Mouse (Mus musculus) CH12.LX (cell line): ENCODE measurements around the gene Kxd1. TPM values are rescaled to one million over a fixed set of nuclear protein-coding genes. Genes with fewer than 3 reads are reported as not detected.

Source experiments
- DNase-seq: peaks from one replicate; pipeline ENCODE4 v3.0.0-alpha.2; 2013; ENCODE audit errors: extremely low read depth
- H3K27ac ChIP-seq: 2 replicates; pipeline ENCODE4 v1.5.1; 2012; ENCODE audit warnings: low read depth, mild to moderate bottlenecking, control low read depth, moderate library complexity; ENCODE audit not compliant: insufficient read depth
- H3K27me3 ChIP-seq: replicated peaks from 2 replicates; pipeline ENCODE3; 2012; ENCODE audit warnings: inconsistent platforms
- H3K36me3 ChIP-seq, 2 experiments: replicated peaks in 1 of 2; 2 replicates each; pipeline versions ENCODE3 to v1.6.1; 2012; ENCODE audit warnings: inconsistent platforms in 1 of 2, low read length in 1 of 2, mild to moderate bottlenecking in 1 of 2, mixed read lengths in 1 of 2, moderate library complexity in 1 of 2; ENCODE audit not compliant: control insufficient read depth in 1 of 2, insufficient read depth in 1 of 2
- H3K4me1 ChIP-seq, 2 experiments: 2 replicates each; pipeline ENCODE4 v1.6.1; 2012; ENCODE audit warnings: inconsistent platforms in 1 of 2, moderate library complexity in 1 of 2; ENCODE audit not compliant: insufficient read depth in 2 of 2, control insufficient read depth in 1 of 2
- H3K4me2 ChIP-seq: 2 replicates; pipeline ENCODE4 v1.6.1; 2012; ENCODE audit warnings: low read depth, mild to moderate bottlenecking, control low read depth; ENCODE audit not compliant: poor library complexity, insufficient read depth, severe bottlenecking
- H3K4me3 ChIP-seq, 3 experiments: fragments of 150-350 bp in 1 of 3; sonication (generic) in 1 of 3; replicated peaks in 1 of 3; 2 replicates each; pipeline versions ENCODE3 to v1.5.1; 2011 to 2012; ENCODE audit warnings: low read depth in 2 of 3, low read length in 2 of 3, mild to moderate bottlenecking in 2 of 3, moderate library complexity in 2 of 3, control low read depth in 1 of 3, improper control_type of control experiment in 1 of 3, inconsistent platforms in 1 of 3, mixed read lengths in 1 of 3; ENCODE audit not compliant: poor library complexity in 1 of 3
- H3K79me2 ChIP-seq: replicated peaks from 2 replicates; pipeline ENCODE4 v1.6.1; 2012; ENCODE audit warnings: mild to moderate bottlenecking, moderate library complexity; ENCODE audit not compliant: control insufficient read depth, poor library complexity, insufficient read depth, severe bottlenecking; ENCODE audit errors: extremely low read depth
- H3K9ac ChIP-seq: 2 replicates; pipeline ENCODE4 v1.6.1; 2012; ENCODE audit warnings: low read depth, mild to moderate bottlenecking, control low read depth, moderate library complexity; ENCODE audit not compliant: insufficient read depth
- H3K9me3 ChIP-seq: replicated peaks from 2 replicates; pipeline ENCODE3; 2012; ENCODE audit warnings: low read length, inconsistent platforms, mixed read lengths
- CHD1 ChIP-seq: IDR thresholded peaks from 2 replicates; pipeline ENCODE4 v1.6.1; 2012; ENCODE audit warnings: low read depth, low read length, improper control_type of control experiment, inconsistent platforms
- CHD2 ChIP-seq: IDR thresholded peaks from 2 replicates; pipeline ENCODE4 v1.6.1; 2011; ENCODE audit warnings: low read length, improper control_type of control experiment
- CTCF ChIP-seq, 2 experiments: IDR thresholded peaks in 1 of 2; conservative IDR thresholded peaks in 1 of 2; 2 replicates each; pipeline ENCODE4 v1.5.1; 2011 to 2012; ENCODE audit warnings: low read depth in 2 of 2, low read length in 2 of 2, improper control_type of control experiment in 1 of 2, inconsistent platforms in 1 of 2, mild to moderate bottlenecking in 1 of 2, moderate library complexity in 1 of 2
- EP300 ChIP-seq: IDR thresholded peaks from 2 replicates; pipeline ENCODE4 v1.6.1; 2011; ENCODE audit warnings: low read length, improper control_type of control experiment
- ETS1 ChIP-seq: conservative IDR thresholded peaks from 2 replicates; pipeline ENCODE4 v1.6.1; 2012; ENCODE audit warnings: low read depth, mild to moderate bottlenecking, inconsistent platforms, low read length, improper control_type of control experiment, moderate library complexity
- GABPA ChIP-seq: IDR thresholded peaks from 2 replicates; pipeline ENCODE4 v1.6.1; 2012; ENCODE audit warnings: low read depth, low read length, improper control_type of control experiment, inconsistent platforms; ENCODE audit not compliant: insufficient replicate concordance
- JUN ChIP-seq: IDR thresholded peaks from 2 replicates; pipeline ENCODE4 v1.6.1; 2011; ENCODE audit warnings: low read depth, mild to moderate bottlenecking, low read length, improper control_type of control experiment, moderate library complexity; ENCODE audit not compliant: insufficient read depth
- MAFK ChIP-seq: IDR thresholded peaks from 2 replicates; pipeline ENCODE4 v1.6.1; 2011; ENCODE audit warnings: low read length, improper control_type of control experiment; ENCODE audit not compliant: insufficient replicate concordance
- MAX ChIP-seq: IDR thresholded peaks from 2 replicates; pipeline ENCODE4 v1.6.1; 2011; ENCODE audit warnings: low read length, improper control_type of control experiment
- MAZ ChIP-seq: IDR thresholded peaks from 2 replicates; pipeline ENCODE4 v1.6.1; 2012; ENCODE audit warnings: low read depth, mild to moderate bottlenecking, inconsistent platforms, low read length, improper control_type of control experiment, moderate library complexity
- MXI1 ChIP-seq: IDR thresholded peaks from 2 replicates; pipeline ENCODE4 v1.6.1; 2011; ENCODE audit warnings: mild to moderate bottlenecking, low read depth, low read length, improper control_type of control experiment
- MYC ChIP-seq: IDR thresholded peaks from 2 replicates; pipeline ENCODE4 v1.6.1; 2011; ENCODE audit warnings: low read depth, mild to moderate bottlenecking, improper control_type of control experiment, low read length
- NELFE ChIP-seq: IDR thresholded peaks from 2 replicates; pipeline ENCODE4 v1.6.1; 2011; ENCODE audit warnings: low read depth, low read length, improper control_type of control experiment
- NRF1 ChIP-seq: IDR thresholded peaks from 2 replicates; pipeline ENCODE4 v1.6.1; 2014; ENCODE audit warnings: low read depth, mild to moderate bottlenecking, inconsistent platforms, low read length, improper control_type of control experiment, moderate library complexity
- PAX5 ChIP-seq: IDR thresholded peaks from 2 replicates; pipeline ENCODE4 v1.6.1; 2012; ENCODE audit warnings: low read length, inconsistent platforms, mixed read lengths
- POLR2AphosphoS2 ChIP-seq: IDR thresholded peaks from 2 replicates; pipeline ENCODE4 v1.6.1; 2011; ENCODE audit warnings: low read depth, low read length, improper control_type of control experiment
- RAD21 ChIP-seq: IDR thresholded peaks from 2 replicates; pipeline ENCODE4 v1.6.1; 2011; ENCODE audit warnings: low read depth, mild to moderate bottlenecking, low read length, improper control_type of control experiment, moderate library complexity
- RCOR1 ChIP-seq: conservative IDR thresholded peaks from 2 replicates; pipeline ENCODE4 v1.6.1; 2012; ENCODE audit warnings: low read depth, mild to moderate bottlenecking, inconsistent platforms, low read length, improper control_type of control experiment
- SMC3 ChIP-seq: IDR thresholded peaks from 2 replicates; pipeline ENCODE4 v1.6.1; 2011; ENCODE audit warnings: low read depth, low read length, improper control_type of control experiment
- TBP ChIP-seq: conservative IDR thresholded peaks from 2 replicates; pipeline ENCODE4 v1.6.1; 2011; ENCODE audit warnings: low read depth, low read length, improper control_type of control experiment
- UBTF ChIP-seq: IDR thresholded peaks from 2 replicates; pipeline ENCODE4 v1.6.1; 2012; ENCODE audit warnings: low read depth, mild to moderate bottlenecking, inconsistent platforms, low read length, improper control_type of control experiment, moderate library complexity
- ZKSCAN1 ChIP-seq: IDR thresholded peaks from 2 replicates; pipeline ENCODE4 v1.6.1; 2012; ENCODE audit warnings: low read depth, inconsistent platforms, low read length, improper control_type of control experiment, borderline replicate concordance
- ZMIZ1 ChIP-seq: IDR thresholded peaks from 2 replicates; pipeline ENCODE4 v1.6.1; 2012; ENCODE audit warnings: low read depth, mild to moderate bottlenecking, inconsistent platforms, low read length, improper control_type of control experiment
- ZNF384 ChIP-seq: IDR thresholded peaks from 2 replicates; pipeline ENCODE4 v1.6.1; 2012; ENCODE audit warnings: low read depth, low read length, improper control_type of control experiment, inconsistent platforms
- dilution Hi-C: fragments of 300-500 bp; cut with MboI; formaldehyde crosslinking; loops from 2 replicates; pipeline ENCODE4 v1.14.3; 2020; ENCODE audit warnings: low sequenced_read_pairs; ENCODE audit not compliant: extremely low pct_unique_long_range_greater_than_20kb, extremely low pct_ligation_motif_present
- in situ Hi-C: fragments of 300-500 bp; cut with MboI; formaldehyde crosslinking; loops from 3 replicates; pipeline ENCODE4 v1.14.3; 2019; ENCODE audit warnings: low sequenced_read_pairs, low pct_ligation_motif_present, low pct_unique_long_range_greater_than_20kb, mixed read lengths
- polyA plus RNA-seq: library from polyadenylated mRNA; unstranded; fragments of >175 nt; gene quantifications from 2 replicates; pipeline ENCODE4 v1.2.1, GENCODE M21; 2012; ENCODE audit warnings: low read depth; ENCODE audit not compliant: insufficient read length
- total RNA-seq, 2 experiments: library from RNA; depleted of rRNA; stranded (reverse); fragments of 300-350 nt in 1 of 2; fragments of >200 nt in 1 of 2; gene quantifications; 2 replicates each; pipeline ENCODE4 v1.2.3; 2012 to 2014

The Kxd1 gene
- total and polyA plus RNA-seq, 3 experiments: 56.6 to 68.0 (median 63.4) TPM

DNA sequence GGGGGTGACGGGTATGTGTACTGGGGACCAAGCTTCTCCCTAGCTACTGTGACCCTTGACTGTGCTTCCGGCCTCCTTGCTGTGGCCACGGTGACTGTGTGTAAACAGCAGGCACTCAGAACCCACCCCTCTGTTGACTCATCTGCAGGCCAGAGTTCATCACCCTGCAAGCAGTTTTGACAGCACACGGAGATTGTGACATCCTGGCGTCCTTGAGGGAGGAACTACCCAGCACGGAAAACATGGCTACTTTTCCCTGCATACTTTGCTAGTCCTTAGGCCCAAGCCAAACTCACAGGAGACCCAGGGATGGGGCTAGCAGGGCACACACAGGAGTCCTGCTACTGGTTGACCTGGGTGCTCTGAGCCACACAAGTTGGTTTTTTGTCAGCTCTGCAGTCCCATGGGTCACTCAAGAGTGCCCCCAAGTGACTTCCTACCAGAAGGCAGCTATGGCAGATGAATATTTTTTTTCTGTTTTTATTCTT, 16.5 kb upstream of the Kxd1 start:
- no peak overlapping the region for H3K27ac ChIP-seq
- no peak overlapping the region for H3K4me2 ChIP-seq
- TF ChIP-seq PAX5 (no peak), CTCF (conservative IDR thresholded peaks at IDR 0.05 in 1 of 2, IDR thresholded peaks at IDR 0.05 in 1 of 2; ENCODE audit: low read depth in 2 of 2, low read length in 2 of 2) (peak in 1 of 2 experiments; percentile 71; a peak in 2 of 4 replicates), ZNF384 (peak; percentile 83), SMC3 (peak; percentile 55), RAD21 (peak; percentile 62)
- dilution Hi-C loops (no loop called here), in situ Hi-C loops (loop anchor here (10.0 kb wide), 1 partner anchor 61 kb away; the partner anchor contains the start of gene Ssbp4)
- H3K79me2 ChIP-seq: peaks cover 53% of the 10 kb centered on the region
- no peak overlapping the region for H3K4me3 ChIP-seq
- H3K36me3 ChIP-seq: peaks cover 3 to 56% of the 10 kb centered on the region in 2 experiments
- peaks cover 15 to 55% of the 10 kb centered on the region in 2 experiments for H3K4me1 ChIP-seq
- H3K9me3 ChIP-seq: no peaks in the 10 kb centered on the region
- no peak overlapping the region for H3K9ac ChIP-seq
- no peaks in the 10 kb centered on the region for H3K27me3 ChIP-seq
- peak; percentile 53 for DNase-seq

DNA sequence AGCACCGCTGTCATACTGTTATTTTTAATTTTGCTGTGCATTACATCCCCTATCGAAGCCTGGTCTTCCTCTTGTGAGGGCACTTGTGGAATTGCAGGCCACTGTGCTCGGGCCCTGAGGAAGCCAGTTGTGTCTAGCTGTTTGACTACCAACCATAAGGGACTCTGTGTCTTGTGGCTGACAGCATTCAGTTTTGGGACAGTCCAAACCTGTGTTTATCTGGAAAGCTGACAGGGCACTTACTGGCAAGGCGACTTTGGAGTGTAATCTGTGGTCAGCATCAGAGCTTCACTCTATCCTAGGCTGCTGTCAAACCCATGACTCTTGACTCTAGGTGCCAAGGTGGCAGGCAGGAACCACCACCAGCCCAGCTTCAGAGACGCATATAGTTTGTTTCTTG, 13.3 kb upstream of the Kxd1 start:
- no peak for DNase-seq
- Histone ChIP-seq H3K27ac (no peak overlapping the region), H3K4me3 (peak overlapping the region in 1 of 3 experiments; percentile 94), H3K9me3 (no peaks in the 10 kb centered on the region), H3K9ac (no peak overlapping the region), H3K27me3 (no peaks in the 10 kb centered on the region), H3K4me2 (peak overlapping the region; percentile 79; the same call in 1 of the 2 replicates), H3K79me2 (peaks cover 35% of the 10 kb centered on the region), H3K36me3 (peaks cover 7 to 52% of the 10 kb centered on the region in 2 experiments), H3K4me1 (peaks cover 12 to 55% of the 10 kb centered on the region in 2 experiments)
- TF ChIP-seq TBP: no peak
- no peak for TF ChIP-seq ETS1
- TF ChIP-seq NRF1: no peak
- in situ Hi-C loops: loop anchor here (10.0 kb wide), 1 partner anchor 64 kb away; the partner anchor contains the start of gene Ssbp4
- dilution Hi-C loops: no loop called here

DNA sequence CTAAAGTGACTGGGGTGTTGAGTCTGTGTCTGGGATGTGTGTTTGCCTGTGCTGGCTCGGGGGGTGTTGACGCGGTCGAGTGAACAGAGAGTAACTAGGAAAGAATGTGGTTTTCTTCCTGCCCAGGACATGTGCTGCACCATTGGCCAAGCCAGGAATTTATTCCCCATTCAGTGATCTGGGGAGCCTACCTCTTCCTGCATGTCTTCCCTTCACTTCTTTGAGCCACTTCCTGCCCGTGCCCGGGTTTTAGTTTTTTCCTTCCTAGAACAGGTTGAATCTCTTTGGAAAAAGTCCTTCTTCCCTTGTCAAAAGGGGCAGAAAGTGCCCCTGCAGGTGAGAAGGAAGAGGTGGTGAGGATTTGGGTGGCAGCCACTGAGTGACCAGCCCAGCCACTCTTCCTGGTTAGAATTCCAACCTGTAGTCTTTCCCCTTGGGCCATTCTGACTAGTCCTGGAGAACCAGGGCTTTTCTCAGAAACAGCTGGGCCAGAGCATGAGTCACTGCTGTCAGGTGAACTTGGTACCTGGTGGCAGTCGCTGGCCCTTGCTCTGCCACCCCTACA, 12.8 kb upstream of the Kxd1 start:
- DNase-seq: no peak
- peak overlapping the region; percentile 93 to 94 (median 94) for H3K4me3 ChIP-seq
- no peaks in the 10 kb centered on the region for H3K27me3 ChIP-seq
- in situ Hi-C loops (loop anchor here (10.0 kb wide), 1 partner anchor 64 kb away; the partner anchor contains the start of gene Ssbp4), dilution Hi-C loops (no loop called here)
- H3K9ac ChIP-seq: peak overlapping the region; percentile 90
- peak overlapping the region; percentile 79 for H3K4me2 ChIP-seq
- peaks cover 12 to 51% of the 10 kb centered on the region in 2 experiments for H3K4me1 ChIP-seq
- H3K36me3 ChIP-seq: peaks cover 10 to 52% of the 10 kb centered on the region in 2 experiments
- no peaks in the 10 kb centered on the region for H3K9me3 ChIP-seq
- H3K27ac ChIP-seq: no peak overlapping the region
- TF ChIP-seq RAD21 (no peak), CHD2 (no peak), ZMIZ1 (no peak), POLR2AphosphoS2 (no peak), CHD1 (no peak), GABPA (no peak), ZKSCAN1 (no peak), NRF1 (no peak), TBP (no peak), SMC3 (no peak), RCOR1 (no peak), EP300 (no peak), NELFE (no peak), MAX (no peak), MYC (no peak), MAFK (no peak), MXI1 (no peak; the same call in 1 of the 2 replicates), JUN (no peak), MAZ (no peak), UBTF (no peak)
- peaks cover 30% of the 10 kb centered on the region for H3K79me2 ChIP-seq
